Mouse (Mus musculus) olfactory bulb, adult 2 months (tissue): ENCODE data around the gene Phactr1.

ENCODE experiments used
- CTCF ChIP-seq: fragments of 200-500 bp; IDR thresholded peaks from 2 replicates; pipeline ENCODE4 v1.5.1; 2012; ENCODE audit warnings: low read depth, mild to moderate bottlenecking, low read length, moderate library complexity; ENCODE audit not compliant: insufficient read depth
- POLR2A ChIP-seq: fragments of 200-500 bp; IDR thresholded peaks from 2 replicates; pipeline ENCODE4 v1.6.1; 2012; ENCODE audit warnings: mild to moderate bottlenecking, low read depth, low read length, moderate library complexity; ENCODE audit not compliant: insufficient read depth

- no peak for TF ChIP-seq CTCF
- TF ChIP-seq POLR2A: no peak
Observed at GRCm38 (mm10) chr13:42709148-42709547, 28.7 kb downstream of the Phactr1 start.
